Mouse (Mus musculus) lung, postnatal 14 days (tissue): ENCODE measurements at regions not wholly inside any gene's neighbourhood (a gene's known extent, or its start where the extent isn't known, plus 50 kb on each side); places are given as distances from the start of the nearest gene placed in this dataset.

Source experiments
- DNase-seq: peaks from one replicate; pipeline ENCODE4 v3.0.0; 2021

DNA sequence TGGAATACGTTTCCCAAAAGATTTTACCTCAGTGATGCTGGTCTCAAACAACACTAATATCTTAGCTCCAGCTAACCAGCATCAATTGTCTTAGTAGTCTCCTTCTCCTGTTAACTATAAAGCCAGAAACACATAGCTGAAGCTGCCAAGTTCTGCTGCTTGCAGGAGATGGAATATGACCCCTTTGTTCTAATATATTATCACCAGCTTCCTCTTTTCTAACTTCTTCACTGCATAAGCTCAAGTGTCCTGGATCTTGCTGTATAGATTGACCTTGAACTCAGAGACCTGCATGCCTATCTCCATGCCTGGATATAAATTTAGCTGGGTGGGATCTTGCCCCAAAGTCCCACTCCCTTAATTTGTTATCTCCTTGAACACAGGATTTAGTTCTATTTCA, 94.8 kb downstream of the Rbm46 start:
- DNase-seq = no peak

DNA sequence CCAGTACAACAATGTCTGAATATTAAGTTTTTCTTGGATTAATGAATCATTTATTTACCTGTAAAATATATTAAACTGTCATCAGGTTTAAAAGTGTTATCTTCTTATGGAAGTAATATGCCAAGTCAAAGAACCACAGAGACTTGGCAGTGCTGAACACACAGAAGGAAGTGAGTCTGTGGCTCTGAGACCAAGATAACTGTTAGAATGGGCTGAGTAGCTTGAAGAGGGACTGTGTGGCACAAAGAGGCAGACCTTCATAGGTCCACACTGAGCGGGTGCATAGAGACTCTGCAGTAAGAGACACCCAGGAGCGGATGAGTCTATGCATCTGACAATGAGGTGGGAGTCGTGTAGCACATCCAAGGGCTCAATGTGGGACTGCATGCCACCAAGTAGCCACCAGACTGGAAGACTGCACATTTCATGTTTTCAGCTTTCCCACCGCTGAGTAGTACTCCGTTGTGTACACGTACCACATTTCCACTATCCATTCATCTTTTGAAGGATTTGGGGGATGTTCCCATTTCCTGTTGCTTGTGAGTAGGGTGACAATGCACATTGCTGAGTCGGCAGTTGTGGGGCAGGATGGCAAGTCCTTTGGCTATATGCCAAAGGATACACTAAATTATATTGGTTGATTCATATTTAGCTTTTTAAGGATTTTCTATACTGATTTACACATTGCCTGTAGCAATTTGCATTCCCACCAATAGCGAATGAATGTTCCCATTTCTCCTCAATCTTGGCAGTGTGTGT, 105.6 kb downstream of the Rbm46 start:
- DNase-seq = no peak

DNA sequence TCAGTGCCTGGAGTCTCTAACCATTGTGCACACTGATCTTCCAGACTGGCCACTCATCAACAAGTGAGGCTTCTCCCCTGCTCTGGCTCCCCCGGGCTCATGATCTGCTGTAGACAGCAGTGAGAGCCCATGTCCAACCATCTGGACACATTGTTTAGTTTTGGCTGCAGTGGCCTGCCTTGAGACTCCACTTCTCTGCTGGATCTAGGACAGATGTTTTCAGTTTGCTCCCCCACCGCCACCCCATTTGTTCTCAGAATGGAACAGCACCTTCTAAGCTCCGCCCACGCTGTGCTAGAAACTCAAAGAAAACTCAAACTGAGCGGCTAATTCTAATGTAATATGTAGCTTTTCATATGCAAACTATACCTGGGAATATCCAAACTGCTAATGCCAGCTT, 108.8 kb downstream of the Rbm46 start:
- no peak for DNase-seq

DNA sequence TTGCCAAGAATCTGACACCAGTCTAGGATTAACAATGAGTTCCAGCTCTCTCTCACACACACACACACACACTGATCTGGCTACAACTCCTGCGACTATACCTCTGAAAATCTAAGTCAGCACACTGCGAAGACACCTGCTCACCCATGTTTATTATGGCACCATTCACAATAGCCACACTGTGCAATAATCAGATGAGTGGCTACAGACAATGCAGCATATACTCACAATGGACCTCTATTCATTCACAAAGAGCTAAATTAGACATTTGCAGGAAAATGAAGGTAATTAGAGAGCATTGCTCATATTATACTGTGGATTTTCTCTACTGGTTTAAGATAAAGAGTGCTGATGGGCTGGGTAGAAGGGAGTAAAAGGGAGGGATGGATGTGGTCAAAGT, 116.3 kb downstream of the Rbm46 start:
- DNase-seq = no peak

- no peak for DNase-seq
These were observed 117.3 kb downstream of the Rbm46 start for GRCm38 (mm10) chr3:82758967-82759366.

DNA sequence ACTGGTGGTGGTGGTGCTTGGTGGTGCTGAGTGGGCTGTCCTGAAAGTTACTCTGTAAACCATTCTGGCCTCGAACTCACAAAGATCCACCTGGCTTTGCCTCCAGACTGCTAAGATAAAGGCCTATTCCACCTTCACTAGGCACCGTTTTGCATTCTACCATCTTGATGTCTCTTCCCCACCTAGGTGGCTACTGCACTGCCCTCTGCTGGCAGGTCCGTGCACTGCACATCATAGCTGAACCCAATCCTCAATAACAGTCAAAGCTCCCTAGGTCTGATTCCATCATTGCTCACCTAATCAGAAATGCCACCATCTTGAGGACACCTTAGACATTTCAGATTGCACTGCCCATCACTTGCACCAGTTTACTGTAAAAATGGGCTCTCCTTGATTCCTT, 150.7 kb downstream of the Rbm46 start:
- peak; percentile 54 for DNase-seq

DNA sequence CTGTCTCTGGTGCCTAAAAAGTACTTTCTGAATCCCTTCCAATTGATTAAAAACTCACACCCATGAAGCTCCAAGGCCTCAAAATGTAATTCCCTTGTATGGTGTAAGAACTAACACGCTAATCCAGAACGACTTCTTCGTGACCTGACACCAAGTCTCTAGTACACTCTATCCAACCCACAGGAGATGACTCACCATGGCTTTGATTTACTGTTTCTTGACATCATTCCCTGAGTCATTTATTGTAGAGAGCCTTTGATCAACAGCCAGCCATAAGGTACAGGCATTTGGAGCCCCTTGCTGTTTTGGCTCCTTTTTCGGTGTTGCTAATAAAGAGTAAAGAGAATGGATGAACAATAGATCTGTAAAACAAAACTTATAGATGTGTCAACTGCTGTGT, 159.7 kb upstream of the Npy2r start:
- no peak for DNase-seq

DNA sequence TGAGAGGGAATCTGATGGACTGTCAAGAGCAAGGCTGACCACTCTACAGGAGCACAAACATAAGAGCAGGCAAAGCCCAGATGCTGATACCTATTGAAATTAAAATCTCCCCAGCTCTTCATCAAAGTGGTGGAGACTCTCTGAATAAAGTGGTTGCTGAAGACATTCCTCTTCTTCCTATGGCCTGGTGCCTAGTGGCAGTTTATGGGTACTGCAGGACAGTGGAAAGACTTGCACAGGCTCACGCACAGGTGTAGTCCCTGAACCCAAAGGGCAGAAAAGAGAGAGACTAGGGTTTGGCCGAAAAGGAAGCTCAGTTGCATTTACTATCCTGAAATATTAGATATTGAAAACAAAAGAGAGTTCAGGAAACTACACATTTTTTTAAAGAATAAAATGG, 144.2 kb upstream of the Npy2r start:
- no peak for DNase-seq

DNA sequence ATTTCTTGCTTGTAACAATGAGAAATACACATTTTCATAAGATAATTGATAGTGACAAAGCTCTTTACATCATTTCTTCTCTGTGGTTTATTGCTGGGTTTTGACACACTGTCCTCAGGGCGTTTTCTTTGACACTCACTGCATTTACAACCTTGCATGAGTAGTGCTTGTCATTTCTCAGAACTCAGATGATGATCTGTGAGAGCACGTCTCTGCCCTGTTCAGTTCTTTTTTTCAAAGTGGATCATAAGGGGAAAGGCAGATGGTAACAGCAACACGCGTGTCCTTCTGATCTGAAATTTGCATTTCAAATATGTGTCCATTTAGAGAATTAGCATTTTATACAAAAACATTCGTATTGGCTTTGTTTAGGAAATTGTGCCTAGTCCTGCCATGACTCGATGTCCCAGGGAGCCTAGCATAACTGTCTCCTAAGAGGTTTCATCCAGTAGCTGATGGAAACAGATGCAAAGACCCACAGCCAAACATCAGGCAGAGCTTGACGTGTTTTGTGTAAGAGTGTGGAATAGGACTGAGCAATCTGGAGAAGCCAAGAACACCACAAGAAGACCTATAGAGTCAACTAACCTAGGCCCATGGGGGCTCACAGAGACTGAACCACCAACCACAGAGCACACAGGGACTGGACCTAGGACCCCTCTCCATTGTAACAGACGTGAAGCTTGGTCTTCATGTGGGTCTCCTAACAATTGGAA, 108.4 kb upstream of the Npy2r start:
- DNase-seq = no peak

DNA sequence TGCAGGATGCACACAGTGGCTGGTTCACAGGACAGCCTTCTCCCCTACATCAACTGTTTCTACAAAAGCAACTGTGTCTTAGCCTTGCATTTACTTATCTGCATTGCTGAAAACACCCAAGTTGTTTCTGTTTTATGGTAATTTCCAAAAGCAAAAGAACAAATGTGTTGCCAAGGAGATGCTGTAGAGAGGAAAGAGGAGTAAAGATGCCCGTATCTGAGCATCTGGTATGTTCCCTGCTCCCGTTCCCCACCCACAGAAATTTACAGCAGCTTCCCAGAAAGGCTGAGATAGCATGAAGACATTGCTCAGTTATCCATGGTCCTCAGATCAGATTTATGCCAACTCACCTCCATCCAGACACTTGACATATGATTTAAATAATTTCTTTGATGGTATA, 104.5 kb upstream of the Npy2r start:
- DNase-seq = no peak

DNA sequence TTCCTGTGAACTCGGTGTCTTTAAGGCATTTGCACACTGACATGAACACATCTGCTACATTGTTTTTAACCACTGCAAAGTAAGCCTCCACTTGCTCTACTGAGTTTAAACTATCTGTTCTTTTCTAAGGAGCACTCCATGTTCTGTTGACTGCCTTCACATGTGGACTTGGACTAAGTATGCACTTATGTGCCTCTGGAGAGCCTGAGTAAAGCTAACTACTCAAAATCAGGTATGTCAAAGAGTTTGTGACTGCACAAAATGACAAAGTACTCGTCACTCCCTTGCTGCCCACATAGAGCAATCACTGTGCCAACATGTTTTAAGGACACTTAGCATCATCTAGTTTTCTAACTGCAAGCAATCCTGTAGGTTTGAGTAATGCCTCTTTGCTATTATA, 92.2 kb upstream of the Npy2r start:
- DNase-seq = no peak

- no peak for DNase-seq
These were observed 88.8 kb upstream of the Npy2r start for GRCm38 (mm10) chr3:82636666-82637065.

DNA sequence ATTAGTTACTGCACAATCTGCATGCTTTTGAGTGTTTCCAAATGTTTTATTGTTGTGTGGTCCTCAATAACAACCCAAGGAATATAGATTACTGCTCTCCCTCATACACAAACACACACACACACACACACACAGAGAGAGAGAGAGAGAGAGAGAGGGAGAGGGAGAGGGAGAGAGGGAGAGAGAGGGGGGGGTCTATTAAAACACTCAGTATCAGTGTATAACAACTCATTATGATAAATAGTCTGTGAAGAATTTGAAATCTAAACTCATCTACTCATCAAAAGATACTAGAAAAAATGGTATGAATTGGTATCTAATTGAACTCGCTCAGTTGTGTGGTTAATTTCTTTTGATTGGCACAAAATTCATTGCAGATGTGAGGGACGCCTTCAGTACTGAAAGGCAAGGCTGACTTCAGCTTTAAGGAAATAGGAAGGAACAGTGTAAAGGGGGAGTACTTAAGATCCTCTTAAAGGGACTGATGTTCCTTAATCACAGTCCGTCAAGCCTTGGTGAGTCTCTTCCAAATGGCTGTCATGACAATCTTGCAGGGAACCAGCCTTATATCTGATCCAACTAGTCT, 72.6 kb upstream of the Npy2r start:
- DNase-seq = no peak

DNA sequence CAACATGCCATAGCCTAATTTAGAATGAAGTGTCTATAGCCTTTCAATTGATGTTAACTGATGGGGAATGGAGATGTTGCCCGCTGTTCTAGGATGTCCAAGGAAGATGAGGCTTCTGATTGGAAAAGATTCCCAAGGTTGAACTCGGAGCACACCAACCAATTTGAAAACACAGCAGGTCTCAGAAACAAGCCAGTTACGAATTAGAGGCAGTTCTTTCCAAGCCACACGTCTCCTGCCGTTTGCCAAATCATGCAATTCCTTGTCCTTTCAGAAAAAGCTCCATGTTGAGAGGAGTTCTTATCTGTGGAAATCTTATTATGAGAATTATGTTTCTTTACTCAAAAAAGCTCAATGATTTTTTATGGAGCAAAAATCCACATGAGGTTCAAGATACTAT, 71.5 kb upstream of the Npy2r start:
- DNase-seq = no peak

- no peak for DNase-seq
These were observed 54.0 kb upstream of the Npy2r start for GRCm38 (mm10) chr3:82601880-82602279.

DNA sequence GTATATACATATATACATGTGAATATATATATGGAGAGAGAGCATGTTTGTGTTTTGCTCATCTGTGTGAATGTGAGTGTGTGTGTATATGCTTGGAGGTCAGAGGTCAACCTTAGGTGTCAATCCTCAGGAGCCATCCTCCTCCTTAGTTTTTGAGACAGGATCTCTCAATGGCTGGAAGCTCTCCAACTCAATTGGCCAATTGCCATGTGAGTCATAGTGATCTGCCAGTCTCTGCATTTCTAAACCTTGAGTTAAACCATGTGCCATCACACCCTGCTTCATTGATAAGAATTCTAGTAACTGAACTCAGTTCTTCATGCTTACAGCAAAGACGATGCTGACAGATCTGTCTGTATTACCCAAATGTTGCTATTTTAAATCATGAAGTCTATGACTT, 50.8 kb upstream of the Npy2r start:
- no peak for DNase-seq
